Mouse (Mus musculus): ENCODE measurements at regions not wholly inside any gene's neighbourhood (a gene's known extent, or its start where the extent isn't known, plus 50 kb on each side); places are given as distances from the start of the nearest gene placed in this dataset.

- Histone ChIP-seq H3K4me3 (no peak overlapping the region), H3K27me3 (no peaks in the 10 kb centered on the region; the same call in 1 of the 2 replicates), H3K4me2 (replicated peaks) (no peak overlapping the region), H3K4me1 (no peaks in the 10 kb centered on the region), H3K27ac (no peak overlapping the region), H3K9me3 (0 out of 2 replicates have a peak, but pooled peaks cover 4% of the 10 kb centered on the region), H3K36me3 (no peaks in the 10 kb centered on the region), H3K9ac (no peak overlapping the region)
- WGBS = 86% methylated on average over 2 of the region's 2 CpGs
- no peak for ATAC-seq (ENCODE audit: low FRiP score, low read depth)
These were observed 108.8 kb upstream of the Ldah start for GRCm38 (mm10) chr12:8099114-8099513.

- no peak for ATAC-seq (ENCODE audit: low FRiP score, low read depth)
These were observed 108.1 kb upstream of the Ldah start for GRCm38 (mm10) chr12:8099821-8100220.

GRCm38 (mm10) chr12:8101837-8102236 lies 106.1 kb upstream of the Ldah start:
- 77% methylated on average over 8 of the region's 8 CpGs for WGBS
- Histone ChIP-seq H3K9ac (no peak overlapping the region), H3K9me3 (no peaks in the 10 kb centered on the region), H3K4me2 (replicated peaks) (no peak overlapping the region), H3K4me3 (no peak overlapping the region), H3K27ac (no peak overlapping the region), H3K4me1 (no peaks in the 10 kb centered on the region), H3K27me3 (peaks cover 2% of the 10 kb centered on the region; the same call in 1 of the 2 replicates), H3K36me3 (no peaks in the 10 kb centered on the region)
- ATAC-seq (ENCODE audit: low FRiP score, low read depth) = no peak

More at GRCm38 (mm10) chr12:8099821-8100220, 108.1 kb upstream of the Ldah start:
- Histone ChIP-seq H3K36me3 (no peaks in the 10 kb centered on the region), H3K4me1 (no peaks in the 10 kb centered on the region), H3K4me3 (no peak overlapping the region), H3K9me3 (0 out of 2 replicates have a peak, but pooled peaks cover 4% of the 10 kb centered on the region), H3K9ac (no peak overlapping the region), H3K27ac (no peak overlapping the region), H3K27me3 (no peaks in the 10 kb centered on the region; the same call in 1 of the 2 replicates), H3K4me2 (replicated peaks) (no peak overlapping the region)
- WGBS = 34% methylated on average over 2 of the region's 2 CpGs

- 72% methylated on average over 9 of the region's 9 CpGs for WGBS
- Histone ChIP-seq H3K27me3 (peaks cover 2% of the 10 kb centered on the region; the same call in 1 of the 2 replicates), H3K27ac (no peak overlapping the region), H3K9me3 (no peaks in the 10 kb centered on the region), H3K4me2 (replicated peaks) (no peak overlapping the region), H3K4me3 (no peak overlapping the region), H3K36me3 (no peaks in the 10 kb centered on the region), H3K4me1 (peaks cover 7% of the 10 kb centered on the region; the same call in 1 of the 2 replicates), H3K9ac (no peak overlapping the region)
- no peak for ATAC-seq (ENCODE audit: low FRiP score, low read depth)
These were observed 104.6 kb upstream of the Ldah start for GRCm38 (mm10) chr12:8103259-8103658.

- Histone ChIP-seq H3K9ac (no peak overlapping the region), H3K9me3 (no peaks in the 10 kb centered on the region), H3K4me1 (peaks cover 13% of the 10 kb centered on the region; the same call in 1 of the 2 replicates), H3K4me2 (replicated peaks) (no peak overlapping the region), H3K36me3 (no peaks in the 10 kb centered on the region), H3K4me3 (no peak overlapping the region), H3K27ac (no peak overlapping the region), H3K27me3 (0 out of 2 replicates have a peak, but pooled peaks cover 2% of the 10 kb centered on the region)
- WGBS = 40% methylated on average over 4 of the region's 4 CpGs
- ATAC-seq (ENCODE audit: low FRiP score, low read depth) = no peak
These were observed 100.8 kb upstream of the Ldah start for GRCm38 (mm10) chr12:8107137-8107536.

GRCm38 (mm10) chr12:8109203-8109770 lies 98.6 kb upstream of the Ldah start:
- no peak overlapping the region for H3K4me3 ChIP-seq
- whole genome bisulfite sequencing = 68% methylated on average over 5 of the region's 5 CpGs
- no peak overlapping the region for H3K4me2 ChIP-seq (replicated peaks)
- H3K36me3 ChIP-seq = no peaks in the 10 kb centered on the region
- H3K4me1 ChIP-seq = peaks cover 13% of the 10 kb centered on the region; the same call in 1 of the 2 replicates
- no peak for ATAC-seq (ENCODE audit: low FRiP score, low read depth)
- H3K9me3 ChIP-seq = no peaks in the 10 kb centered on the region
- no peak overlapping the region for H3K27ac ChIP-seq
- 0 out of 2 replicates have a peak, but pooled peaks cover 2% of the 10 kb centered on the region for H3K27me3 ChIP-seq
- H3K9ac ChIP-seq = no peak overlapping the region

GRCm38 (mm10) chr12:8109876-8110275 lies 98.0 kb upstream of the Ldah start:
- no peaks in the 10 kb centered on the region for H3K9me3 ChIP-seq
- no peak for ATAC-seq (ENCODE audit: low FRiP score, low read depth)
- no peak overlapping the region for H3K27ac ChIP-seq
- 79% methylated on average over 6 of the region's 6 CpGs for WGBS
- H3K36me3 ChIP-seq = no peaks in the 10 kb centered on the region
- peaks cover 13% of the 10 kb centered on the region; the same call in 1 of the 2 replicates for H3K4me1 ChIP-seq
- H3K9ac ChIP-seq = no peak overlapping the region
- no peak overlapping the region for H3K4me2 ChIP-seq (replicated peaks)
- H3K27me3 ChIP-seq = 0 out of 2 replicates have a peak, but pooled peaks cover 2% of the 10 kb centered on the region
- H3K4me3 ChIP-seq = no peak overlapping the region

GRCm38 (mm10) chr12:8110297-8110696 lies 97.6 kb upstream of the Ldah start:
- Histone ChIP-seq H3K4me1 (peaks cover 13% of the 10 kb centered on the region; the same call in 1 of the 2 replicates), H3K4me2 (replicated peaks) (no peak overlapping the region), H3K9ac (no peak overlapping the region), H3K4me3 (no peak overlapping the region), H3K27ac (no peak overlapping the region), H3K36me3 (no peaks in the 10 kb centered on the region), H3K9me3 (no peaks in the 10 kb centered on the region), H3K27me3 (0 out of 2 replicates have a peak, but pooled peaks cover 2% of the 10 kb centered on the region)
- ATAC-seq (ENCODE audit: low FRiP score, low read depth) = no peak
- 25% methylated on average over 4 of the region's 4 CpGs for WGBS

GRCm38 (mm10) chr12:8111484-8111883 lies 96.4 kb upstream of the Ldah start:
- Histone ChIP-seq H3K4me3 (no peak overlapping the region), H3K9ac (no peak overlapping the region), H3K27me3 (0 out of 2 replicates have a peak, but pooled peaks cover 2% of the 10 kb centered on the region), H3K4me2 (replicated peaks) (no peak overlapping the region), H3K36me3 (no peaks in the 10 kb centered on the region), H3K4me1 (peaks cover 13% of the 10 kb centered on the region; the same call in 1 of the 2 replicates), H3K27ac (no peak overlapping the region), H3K9me3 (no peaks in the 10 kb centered on the region)
- no peak for ATAC-seq (ENCODE audit: low FRiP score, low read depth)
- WGBS = 49% methylated on average over 4 of the region's 4 CpGs

GRCm38 (mm10) chr12:8155566-8155965 lies 52.3 kb upstream of the Ldah start:
- Histone ChIP-seq H3K4me1 (no peaks in the 10 kb centered on the region), H3K4me3 (no peak overlapping the region), H3K27me3 (no peaks in the 10 kb centered on the region), H3K9ac (no peak overlapping the region), H3K36me3 (no peaks in the 10 kb centered on the region), H3K27ac (no peak overlapping the region), H3K4me2 (replicated peaks) (no peak overlapping the region), H3K9me3 (no peaks in the 10 kb centered on the region)
- 90% methylated on average over 1 of the region's 1 CpGs for WGBS
- ATAC-seq (ENCODE audit: low FRiP score, low read depth) = no peak
